8 mouse cellular contexts compared by ENCODE assay signal in genomic region chr17:42989981-42990380, GRCm38 (mm10). TPM values are rescaled to one million over a fixed set of nuclear protein-coding genes. Genes with fewer than 3 reads are reported as not detected.
DNase-seq lines count a peak whose midpoint lies in the region; ATAC-seq and TF ChIP-seq lines count a peak whose summit lies in the region.
"Had no signal": no experiment of that assay in that cellular context is flagged by ENCODE, and none has a peak within 500 bp of the region (broad histone marks: within the 10 kb centered on the region; RNA-seq: fewer than 3 reads in every experiment).

No protein-coding gene starts in this region.

- TF ChIP-seq CTCF in kidney, adult 2 months (conservative IDR thresholded peaks at IDR 0.05; ENCODE audit: insufficient read depth, insufficient read length, low read depth, low read length), result peak; percentile 27; the same call in 1 of the 2 replicates
- TF ChIP-seq CTCF in embryonic fibroblast, embryonic 13.5 days (IDR thresholded peaks at IDR 0.05; ENCODE audit: borderline replicate concordance, insufficient read depth, low read length), result peak; percentile 51; the same call in 1 of the 2 replicates

- H3K4me3 ChIP-seq in kidney, adult 2 months (ENCODE audit: insufficient read depth, low read depth, low read length), result no peak overlapping the region
- H3K4me3 ChIP-seq in kidney, embryonic 14.5 days (ENCODE audit: low read length), result no peak overlapping the region
- no peak overlapping the region for H3K4me3 ChIP-seq in embryonic fibroblast, embryonic 13.5 days (ENCODE audit: insufficient read depth, low read length)

- H3K9ac ChIP-seq in kidney, embryonic 14.5 days (ENCODE audit: low read depth, low read length), result no peak overlapping the region

- TF ChIP-seq POLR2A in kidney, adult 2 months (IDR thresholded peaks at IDR 0.05; ENCODE audit: low read depth, low read length), result no peak
- TF ChIP-seq POLR2A in embryonic fibroblast, embryonic 13.5 days (IDR thresholded peaks at IDR 0.05; ENCODE audit: low read depth, low read length), result no peak

- H3K27ac ChIP-seq in kidney, adult 2 months (ENCODE audit: insufficient read depth, low read depth, low read length), result no peak overlapping the region
- no peak overlapping the region for H3K27ac ChIP-seq in kidney, embryonic 14.5 days (ENCODE audit: low read depth, low read length)
- H3K27ac ChIP-seq in embryonic fibroblast, embryonic 13.5 days (ENCODE audit: insufficient read depth, low read length), result peak overlapping the region; percentile 74

- 76% methylated on average over 4 of the region's 4 CpGs for WGBS in kidney, adult 2 months
- WGBS in kidney, embryonic 14.5 days, result 90% methylated on average over 4 of the region's 4 CpGs

- H3K9me3 ChIP-seq in kidney, embryonic 14.5 days (ENCODE audit: control insufficient read depth, low read length), result 0 out of 2 replicates have a peak, but pooled peaks cover under 1% of the 10 kb centered on the region

- H3K36me3 ChIP-seq in kidney, adult 2 months (ENCODE audit: control insufficient read depth, insufficient read depth, low read length), result no peaks in the 10 kb centered on the region
- H3K36me3 ChIP-seq in kidney, embryonic 14.5 days (ENCODE audit: control insufficient read depth, insufficient read depth, low read length), result no peaks in the 10 kb centered on the region

- no peak for ATAC-seq in kidney, embryonic 14.5 days (ENCODE audit: low FRiP score, low TSS enrichment)

- H3K27me3 ChIP-seq in kidney, adult 2 months (replicated peaks; ENCODE audit: control insufficient read depth, insufficient read depth, low read length), result no peaks in the 10 kb centered on the region
- no peaks in the 10 kb centered on the region for H3K27me3 ChIP-seq in kidney, embryonic 14.5 days (ENCODE audit: control insufficient read depth, insufficient read depth, low read length)

- no peaks in the 10 kb centered on the region for H3K4me1 ChIP-seq in kidney, adult 2 months (ENCODE audit: control insufficient read depth, insufficient read depth, low read length)
- H3K4me1 ChIP-seq in kidney, embryonic 14.5 days (ENCODE audit: control insufficient read depth, insufficient read depth, low read length), result no peaks in the 10 kb centered on the region
- H3K4me1 ChIP-seq in embryonic fibroblast, embryonic 13.5 days (ENCODE audit: control insufficient read depth, insufficient read depth, low read length), result peaks cover 3% of the 10 kb centered on the region; the same call in 1 of the 2 replicates

- H3K4me2 ChIP-seq in kidney, embryonic 14.5 days (replicated peaks; ENCODE audit: low read depth, low read length), result no peak overlapping the region

- no peak for DNase-seq in kidney, adult 2 months
- DNase-seq in urinary bladder, postnatal 25 days (ENCODE audit: low spot score), result peak; percentile 36
- no peak for DNase-seq in urinary bladder, adult 18-20 months (ENCODE audit: low spot score in 2 of 2)
- DNase-seq in right cerebral cortex, adult 18-20 months, result no peak
- no peak for DNase-seq in urinary bladder, adult 2 months (ENCODE audit: low spot score)
- DNase-seq: kidney, postnatal 36 days had no signal

RNA-seq across cellular contexts. Expression of gene Tnfrsf21, which starts 26.4 kb away (rescaled TPM):
- polyA plus RNA-seq in kidney, adult 2 months (2012; rRNA removed), result 178 and 213 TPM in 2 replicates
- polyA plus RNA-seq in kidney, embryonic 14.5 days (2014; fragmentation: Nextera tagmentation; extraction: Ambion mirVana), result 29.1 and 53.7 TPM in 2 replicates
- 5.4 and 7.0 TPM in 2 replicates for polyA plus RNA-seq in embryonic fibroblast, embryonic 13.5 days (2011; ENCODE audit: insufficient read length, low read depth, missing spikeins)
- 62.3 and 64.4 TPM in 2 replicates for polyA plus RNA-seq in urinary bladder, adult 2 months (2012; rRNA removed)
